Mouse (Mus musculus): Measurements from ENCODE around the gene Cmtm2a.
"Not testable (repeated sequence)": the region's sequence is repeated elsewhere in the genome, so short reads cannot be mapped to it uniquely, and the experiment has no call there.

Gene Cmtm2a

GRCm38 (mm10) chr8:104301577-104301976 is 8.6 kb upstream of the Cmtm2a start:
- not testable (repeated sequence) for DNase-seq (ENCODE audit: low spot score in 2 of 2)

GRCm38 (mm10) chr8:104294396-104294795 is 1.4 kb upstream of the Cmtm2a start:
- no peak for DNase-seq (ENCODE audit: low spot score in 2 of 2)

- DNase-seq (ENCODE audit: low spot score in 2 of 2), result no peak
Measured at GRCm38 (mm10) chr8:104268937-104269440, 24.0 kb downstream of the Cmtm2a start.

DNA sequence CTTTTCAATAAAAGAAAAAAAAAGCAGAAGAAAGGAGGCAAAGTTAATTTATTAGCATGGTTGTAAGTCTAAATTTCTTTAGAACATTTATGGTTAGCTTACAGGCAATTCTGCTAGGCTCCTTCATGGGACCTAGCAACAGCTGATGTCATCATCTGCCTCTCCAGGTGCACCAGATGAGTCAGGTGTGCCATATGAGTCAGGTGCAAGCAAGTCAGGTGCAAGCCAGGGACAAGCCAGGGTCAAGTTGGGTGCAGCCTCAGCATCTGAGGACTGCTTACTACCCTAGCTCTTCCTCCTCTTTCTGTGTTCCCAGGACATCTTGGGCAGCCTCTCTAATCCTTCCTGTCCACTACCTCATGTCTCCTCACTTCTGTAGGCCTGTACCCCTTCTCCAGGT is 24.6 kb downstream of the Cmtm2a start:
- DNase-seq (ENCODE audit: low spot score in 2 of 2), result no peak

DNA sequence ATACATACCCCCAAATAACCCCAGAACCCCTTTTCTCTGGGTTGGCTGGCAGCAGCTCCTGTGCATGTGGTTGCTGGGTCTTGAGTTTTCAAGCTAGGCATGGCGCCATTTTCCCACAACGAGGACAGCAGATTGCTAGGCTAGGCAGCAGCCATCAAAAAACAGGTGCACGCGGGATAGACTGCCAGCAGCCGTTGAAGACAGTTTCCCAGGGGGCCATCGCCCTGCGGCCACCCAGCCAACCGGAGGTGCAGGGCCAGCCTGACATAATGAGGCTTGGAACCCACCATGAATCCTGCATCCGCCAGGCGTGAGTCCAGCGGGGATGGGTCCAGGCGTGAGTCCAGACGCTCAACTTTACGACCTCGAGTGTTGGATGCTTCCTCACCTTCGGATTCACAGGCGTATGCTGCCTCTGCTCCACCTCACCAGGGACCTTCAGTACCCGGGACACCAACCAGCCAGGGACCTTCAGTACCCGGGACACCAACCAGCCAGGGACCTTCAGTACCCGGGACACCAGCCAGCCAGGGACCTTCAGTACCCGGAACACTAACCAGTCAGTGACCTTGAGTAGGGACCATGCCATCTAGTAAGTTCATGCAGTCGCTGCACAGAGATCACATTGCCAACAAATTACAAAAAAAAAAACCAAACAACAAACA is 28.6 kb downstream of the Cmtm2a start:
- DNase-seq (ENCODE audit: low spot score in 2 of 2), result not testable (repeated sequence)

- not testable (repeated sequence) for DNase-seq (ENCODE audit: low spot score in 2 of 2)
Measured at GRCm38 (mm10) chr8:104261802-104262201, 31.2 kb downstream of the Cmtm2a start.

DNA sequence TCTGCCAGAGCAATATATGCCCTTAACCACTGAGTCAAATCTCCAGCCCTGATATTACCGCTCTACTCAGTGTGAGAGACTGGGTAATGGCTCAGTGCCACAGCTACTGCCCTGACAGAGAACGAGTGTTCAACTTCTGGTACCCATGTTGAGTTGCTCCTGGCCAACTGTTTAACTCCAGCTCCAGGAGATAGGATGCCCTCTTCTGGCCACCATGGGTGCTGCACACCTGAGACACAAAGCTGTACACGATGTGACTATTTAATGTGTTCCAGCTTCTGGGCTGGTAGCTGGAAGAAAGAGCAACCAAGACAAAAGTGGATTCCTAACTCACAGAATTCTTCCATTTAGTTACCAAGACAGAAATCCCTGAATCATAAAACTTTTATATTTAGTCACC is 40.0 kb downstream of the Cmtm2a start:
- DNase-seq (ENCODE audit: low spot score in 2 of 2), result peak in 1 of 2 experiments; percentile 44

DNA sequence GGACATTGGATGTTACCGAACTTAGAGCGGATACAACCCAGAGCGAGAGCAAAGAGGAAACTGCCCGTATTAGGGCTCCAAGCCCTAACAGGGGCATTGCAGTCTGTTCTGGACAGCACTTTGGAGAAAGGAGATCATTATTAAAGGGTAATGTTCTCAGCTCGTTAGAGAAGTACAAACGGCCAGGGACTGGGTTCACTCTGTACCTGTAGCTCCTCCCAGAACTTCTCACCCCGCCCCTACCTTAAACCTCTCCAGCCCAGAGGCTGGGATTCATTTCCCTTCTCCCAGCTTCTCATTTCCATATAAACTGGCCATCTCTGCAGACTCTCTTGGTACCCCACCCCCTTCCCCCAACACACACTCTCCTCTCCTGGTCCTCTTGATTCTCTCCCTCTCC is 41.5 kb downstream of the Cmtm2a start:
- no peak for DNase-seq (ENCODE audit: low spot score in 2 of 2)

GRCm38 (mm10) chr8:104250439-104251367 is 42.3 kb downstream of the Cmtm2a start, which contains the start of gene Cklf:
Gene Cklf, plus strand, starts transcription at chr8:104250861.
- peak; percentile 68 to 79 for DNase-seq (ENCODE audit: low spot score in 2 of 2)

- DNase-seq (ENCODE audit: low spot score in 2 of 2), result no peak
Measured at GRCm38 (mm10) chr8:104249442-104249996, 43.5 kb downstream of the Cmtm2a start.

GRCm38 (mm10) chr8:104248276-104248675 is 44.7 kb downstream of the Cmtm2a start, which contains the start of gene Tk2:
Gene Tk2, minus strand, starts transcription at chr8:104248558.
- peak; percentile 68 to 76 for DNase-seq (ENCODE audit: low spot score in 2 of 2)

DNA sequence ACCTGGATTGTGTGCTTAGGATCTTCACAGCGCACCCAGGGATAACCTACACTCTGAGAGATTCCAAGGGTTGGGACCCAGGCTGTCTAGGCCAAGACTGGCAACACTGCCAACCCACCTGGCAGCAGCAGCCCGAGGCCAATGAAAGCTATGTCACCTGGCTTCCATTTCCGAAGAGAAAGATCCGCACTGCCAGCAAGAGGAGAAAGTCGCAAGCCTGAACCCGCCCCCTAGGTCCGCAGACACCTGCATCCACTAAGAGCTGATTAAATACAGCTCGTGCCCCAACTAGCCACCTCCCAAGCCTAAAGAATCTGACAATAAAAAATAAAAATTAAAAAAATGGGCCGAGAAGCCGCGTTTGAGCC is 45.1 kb downstream of the Cmtm2a start:
- peak; percentile 23 to 42 for DNase-seq (ENCODE audit: low spot score in 2 of 2)

DNA sequence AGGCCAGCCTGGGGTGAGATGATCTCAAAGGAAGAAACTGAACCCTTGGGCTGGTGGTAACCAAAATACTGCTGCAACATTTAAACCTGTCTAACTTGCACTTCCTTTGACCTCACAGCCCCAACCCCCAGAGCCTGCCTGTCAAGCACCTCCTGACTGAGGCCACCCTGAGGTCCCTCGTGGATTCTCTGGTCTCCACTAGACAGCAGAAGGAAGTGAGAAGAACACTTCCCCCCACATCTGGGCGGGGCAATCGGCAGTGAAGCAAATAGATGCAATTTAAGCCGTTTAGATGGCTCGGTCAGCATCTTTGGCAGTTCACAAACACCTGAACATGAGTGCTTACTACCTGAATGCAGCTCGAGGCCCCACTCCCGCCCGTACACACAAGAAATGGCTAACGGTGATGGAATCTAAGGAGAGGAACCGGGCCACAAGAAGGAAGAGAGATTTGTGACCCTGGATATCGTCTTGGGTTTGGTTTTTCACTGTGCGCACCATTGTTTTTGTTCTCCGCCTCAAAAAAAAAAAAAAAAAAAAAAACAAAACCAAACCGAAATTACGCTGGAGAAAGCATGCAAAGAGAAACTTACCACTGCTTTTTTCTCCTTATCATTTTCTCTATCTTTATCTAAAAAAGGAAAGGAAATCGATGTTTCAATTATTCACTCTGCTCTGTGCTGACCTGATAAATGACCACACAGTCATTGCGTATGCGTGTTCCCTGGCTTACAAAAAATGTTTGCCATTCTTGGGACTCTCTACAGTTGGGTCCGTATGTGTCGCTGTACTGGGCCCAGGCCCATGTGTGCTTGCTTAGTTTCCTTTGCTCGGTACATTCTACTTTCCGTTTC is 45.7 kb downstream of the Cmtm2a start:
- peak; percentile 19 to 27 for DNase-seq (ENCODE audit: low spot score in 2 of 2)

GRCm38 (mm10) chr8:104246621-104247020 is 46.4 kb downstream of the Cmtm2a start:
- no peak for DNase-seq (ENCODE audit: low spot score in 2 of 2)

- no peak for DNase-seq (ENCODE audit: low spot score in 2 of 2)
Measured at GRCm38 (mm10) chr8:104242038-104242644, 50.8 kb downstream of the Cmtm2a start.

DNA sequence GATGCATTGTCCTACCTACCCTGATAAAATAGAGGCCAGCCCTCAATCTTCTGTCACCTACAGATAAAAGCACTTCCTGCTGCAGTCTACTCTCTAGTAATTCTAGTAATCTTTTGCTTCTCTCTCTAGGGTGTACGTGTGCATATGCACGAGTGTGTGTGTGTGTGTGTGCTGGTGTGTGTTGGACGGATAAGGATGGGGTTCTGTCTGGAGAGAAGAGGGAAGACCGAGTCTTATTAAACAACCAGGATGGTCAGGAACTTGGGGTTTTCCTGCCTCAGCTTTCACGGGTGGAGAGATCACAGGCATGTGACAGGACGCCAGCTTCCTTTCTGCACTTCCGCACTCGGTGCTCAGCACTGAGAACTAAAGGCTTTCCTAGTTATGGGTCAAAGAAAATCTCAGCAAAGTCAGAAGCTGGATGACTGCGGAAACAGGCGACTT is 53.5 kb downstream of the Cmtm2a start:
- DNase-seq (ENCODE audit: low spot score in 2 of 2), result no peak

- DNase-seq (ENCODE audit: low spot score in 2 of 2), result no peak
Measured at GRCm38 (mm10) chr8:104234573-104234972, 58.4 kb downstream of the Cmtm2a start.

DNA sequence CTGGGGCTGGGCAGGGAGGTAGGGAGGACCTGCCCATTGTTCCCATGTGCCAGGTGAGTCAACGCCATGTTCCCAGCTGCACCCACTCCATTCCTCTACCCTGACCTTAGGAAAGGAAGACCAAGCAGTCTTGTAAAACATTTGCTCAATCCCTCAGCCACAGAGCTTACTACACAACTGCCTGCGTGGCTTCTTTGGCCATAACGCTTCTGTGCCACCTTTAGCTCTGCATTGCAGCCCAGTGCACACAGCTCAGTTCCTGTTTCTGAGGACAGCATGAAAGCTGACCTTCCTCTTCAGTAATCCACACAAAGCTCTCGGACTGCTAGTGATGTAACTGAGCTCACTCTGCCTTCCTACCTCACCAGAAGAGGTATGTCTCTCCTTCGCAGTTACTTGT is 60.1 kb downstream of the Cmtm2a start:
- DNase-seq (ENCODE audit: low spot score in 2 of 2), result no peak

DNA sequence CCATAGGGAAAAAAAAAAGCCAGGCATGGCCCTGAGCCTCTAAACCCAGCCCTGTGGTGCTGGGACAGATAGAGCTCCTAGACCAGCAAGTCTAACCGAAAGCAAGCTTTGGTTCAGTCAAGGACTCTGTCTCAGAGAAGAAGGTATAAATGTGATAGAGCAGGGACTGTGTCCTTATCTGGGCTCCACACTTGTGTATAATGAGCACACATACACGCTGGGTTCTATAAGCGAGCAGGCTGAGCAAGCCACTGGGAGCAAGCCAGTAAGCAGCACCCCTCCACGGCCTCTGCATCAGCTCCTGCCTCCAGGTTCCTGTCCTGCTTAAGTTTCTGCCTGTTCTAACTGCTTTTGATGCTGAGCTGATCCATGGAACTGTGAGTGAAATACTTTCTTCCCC is 60.9 kb downstream of the Cmtm2a start:
- DNase-seq (ENCODE audit: low spot score in 2 of 2), result no peak

Measured in thymus, postnatal 10 days (tissue).